8 mouse cellular contexts compared by ENCODE assay signal in genomic region chr19:46528529-46529213, GRCm38 (mm10). TPM values are rescaled to one million over a fixed set of nuclear protein-coding genes. Genes with fewer than 3 reads are reported as not detected.
DNase-seq lines count a peak whose midpoint lies in the region; ATAC-seq lines count a peak whose summit lies in the region.

No protein-coding gene starts in this region.

- under 1% methylated on average over 20 of the region's 20 CpGs for WGBS in embryonic facial prominence, embryonic 11.5 days
- WGBS in heart, embryonic 15.5 days: 1% methylated on average over 20 of the region's 20 CpGs
- 1% methylated on average over 20 of the region's 20 CpGs for WGBS in kidney, embryonic 16.5 days

- ATAC-seq in embryonic facial prominence, embryonic 11.5 days (replicated peaks; ENCODE audit: insufficient number of reproducible peaks, low FRiP score, low TSS enrichment, low read depth): peak; percentile 69
- ATAC-seq in heart, embryonic 15.5 days (replicated peaks; ENCODE audit: insufficient number of reproducible peaks, insufficient read depth, low FRiP score, low read depth): peak; percentile 72
- ATAC-seq in kidney, embryonic 16.5 days (ENCODE audit: low FRiP score, low TSS enrichment): peak; percentile 80

- H3K4me2 ChIP-seq in embryonic facial prominence, embryonic 11.5 days (ENCODE audit: low read depth, low read length): peak overlapping the region; percentile 57
- peak overlapping the region; percentile 69 for H3K4me2 ChIP-seq in heart, embryonic 15.5 days
- peak overlapping the region; percentile 51 for H3K4me2 ChIP-seq in kidney, embryonic 16.5 days (replicated peaks; ENCODE audit: low read depth, low read length)

- H3K36me3 ChIP-seq in embryonic facial prominence, embryonic 11.5 days (replicated peaks; ENCODE audit: control insufficient read depth, insufficient read depth, low read depth, low read length): no peaks in the 10 kb centered on the region
- H3K36me3 ChIP-seq in heart, embryonic 15.5 days: no peaks in the 10 kb centered on the region
- H3K36me3 ChIP-seq in kidney, embryonic 16.5 days (ENCODE audit: insufficient read depth, low read length): no peaks in the 10 kb centered on the region

- H3K4me1 ChIP-seq in embryonic facial prominence, embryonic 11.5 days (ENCODE audit: control insufficient read depth, insufficient read depth, low read length): peaks cover 54% of the 10 kb centered on the region
- H3K4me1 ChIP-seq in heart, embryonic 15.5 days (replicated peaks): peaks cover 98% of the 10 kb centered on the region
- H3K4me1 ChIP-seq in kidney, embryonic 16.5 days (ENCODE audit: insufficient read depth, low read length): peaks cover 96% of the 10 kb centered on the region

- no peaks in the 10 kb centered on the region for H3K9me3 ChIP-seq in embryonic facial prominence, embryonic 11.5 days (replicated peaks; ENCODE audit: control insufficient read depth, low read length)
- H3K9me3 ChIP-seq in heart, embryonic 15.5 days (replicated peaks): no peaks in the 10 kb centered on the region
- no peaks in the 10 kb centered on the region for H3K9me3 ChIP-seq in kidney, embryonic 16.5 days (ENCODE audit: low read length)

- no peaks in the 10 kb centered on the region for H3K27me3 ChIP-seq in embryonic facial prominence, embryonic 11.5 days (ENCODE audit: control insufficient read depth, insufficient read depth, low read length)
- no peaks in the 10 kb centered on the region for H3K27me3 ChIP-seq in heart, embryonic 15.5 days
- H3K27me3 ChIP-seq in kidney, embryonic 16.5 days (ENCODE audit: insufficient read depth, low read length): no peaks in the 10 kb centered on the region

- peak overlapping the region; percentile 35 for H3K9ac ChIP-seq in embryonic facial prominence, embryonic 11.5 days (replicated peaks; ENCODE audit: low read length)
- H3K9ac ChIP-seq in heart, embryonic 15.5 days: peak overlapping the region; percentile 54
- peak overlapping the region; percentile 53 for H3K9ac ChIP-seq in kidney, embryonic 16.5 days (replicated peaks; ENCODE audit: low read length)

- peak overlapping the region; percentile 15 for H3K4me3 ChIP-seq in embryonic facial prominence, embryonic 11.5 days (ENCODE audit: low read depth, low read length)
- H3K4me3 ChIP-seq in heart, embryonic 15.5 days: peak overlapping the region; percentile 40
- peak overlapping the region; percentile 8; the same call in 1 of the 2 replicates for H3K4me3 ChIP-seq in kidney, embryonic 16.5 days (ENCODE audit: low read length)

- DNase-seq in CD4-positive, CD25-positive, alpha-beta regulatory T cell, adult 2 months (ENCODE audit: low read depth, low spot score): peak; percentile 68
- DNase-seq in adrenal gland, postnatal 10 days: peak; percentile 81
- DNase-seq in embryonic facial prominence, embryonic 11.5 days (ENCODE audit: low spot score): peak; percentile 69
- peak; percentile 77 for DNase-seq in lung, postnatal 25 days (ENCODE audit: low spot score)
- DNase-seq in retina, postnatal 1 day: peak; percentile 84
- no peak for DNase-seq in adipocyte (ENCODE audit: low spot score)

- peak overlapping the region; percentile 87 for H3K27ac ChIP-seq in embryonic facial prominence, embryonic 11.5 days (replicated peaks; ENCODE audit: low read depth, low read length)
- H3K27ac ChIP-seq in heart, embryonic 15.5 days: peak overlapping the region; percentile 98
- peak overlapping the region; percentile 94 for H3K27ac ChIP-seq in kidney, embryonic 16.5 days (ENCODE audit: low read length)

RNA-seq across cellular contexts. Expression of gene Trim8, which starts 27.2 kb away (rescaled TPM):
- 10 to 100 TPM; 37.9 to 41.6 TPM for total RNA-seq in adrenal gland, postnatal 10 days (2021)
- 17.8 and 18.6 TPM in 2 replicates for polyA plus RNA-seq in embryonic facial prominence, embryonic 11.5 days (2014; fragmentation: Nextera tagmentation; extraction: Ambion mirVana)
- 15.9 and 19.2 TPM in 2 replicates for polyA plus RNA-seq in heart, embryonic 15.5 days (2015; fragmentation: Nextera tagmentation; extraction: Ambion mirVana)
- polyA plus RNA-seq in kidney, embryonic 16.5 days (2015; fragmentation: Nextera tagmentation; extraction: Ambion mirVana): 22.2 and 26.0 TPM in 2 replicates

RNA-seq across cellular contexts. Expression of gene Arl3, which starts 44.3 kb away (rescaled TPM):
- total RNA-seq in adrenal gland, postnatal 10 days (2021): 10 to 100 TPM; 41.7 to 43.0 TPM
- polyA plus RNA-seq in embryonic facial prominence, embryonic 11.5 days (2014; fragmentation: Nextera tagmentation; extraction: Ambion mirVana): 122 and 130 TPM in 2 replicates
- 86.9 and 91.8 TPM in 2 replicates for polyA plus RNA-seq in heart, embryonic 15.5 days (2015; fragmentation: Nextera tagmentation; extraction: Ambion mirVana)
- polyA plus RNA-seq in kidney, embryonic 16.5 days (2015; fragmentation: Nextera tagmentation; extraction: Ambion mirVana): 142 and 148 TPM in 2 replicates

RNA-seq across cellular contexts. Expression of gene Sfxn2, which starts 44.5 kb away (rescaled TPM):
- total RNA-seq in adrenal gland, postnatal 10 days (2021): 10 to 100 TPM; 11.2 to 16.4 TPM
- polyA plus RNA-seq in embryonic facial prominence, embryonic 11.5 days (2014; fragmentation: Nextera tagmentation; extraction: Ambion mirVana): 13.6 and 14.7 TPM in 2 replicates
- 8.8 and 10.9 TPM in 2 replicates for polyA plus RNA-seq in heart, embryonic 15.5 days (2015; fragmentation: Nextera tagmentation; extraction: Ambion mirVana)
- polyA plus RNA-seq in kidney, embryonic 16.5 days (2015; fragmentation: Nextera tagmentation; extraction: Ambion mirVana): 39.4 and 41.1 TPM in 2 replicates
